Mouse (Mus musculus): ENCODE results near the gene Chd1.

GRCm38 (mm10) chr17:15679966-15680630 is 24.7 kb upstream of the Chd1 start:
- TF ChIP-seq GATA1 (IDR thresholded peaks at IDR 0.05; ENCODE audit: borderline replicate concordance, low read length) (no peak), FLI1 (IDR thresholded peaks at IDR 0.05; ENCODE audit: low read length) (no peak)

Measured in megakaryocyte, embryonic 14.5 days (primary cell).